Mouse (Mus musculus): ENCODE data around the gene Emid1. TPM values are rescaled to one million over a fixed set of nuclear protein-coding genes. Genes with fewer than 3 reads are reported as not detected.

Emid1 gene
- total RNA-seq, 2 experiments from 2014 or later, result 3.6 to 5.3 TPM

DNA sequence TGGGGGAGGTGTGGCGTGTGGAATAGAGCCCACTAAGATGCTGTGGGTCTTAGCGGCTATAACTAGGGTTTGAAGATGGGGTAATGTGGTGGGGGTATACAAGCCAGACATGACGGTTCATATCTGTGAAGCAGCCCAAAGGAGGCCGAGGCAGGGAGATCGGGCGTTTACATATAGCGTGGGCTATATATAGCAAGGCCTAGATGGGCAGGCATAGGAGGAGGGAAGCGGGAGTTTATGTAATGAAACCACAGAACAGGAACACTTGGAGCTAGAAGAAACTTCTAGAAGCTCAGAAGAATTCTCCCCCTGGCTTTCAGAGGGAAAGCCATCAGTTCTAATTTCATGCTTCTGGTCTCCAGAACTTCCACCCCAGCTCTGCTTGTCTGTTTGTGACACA lies 11.4 kb upstream of the Emid1 start:
- DNase-seq (ENCODE audit: low spot score in 2 of 2), result no peak

DNA sequence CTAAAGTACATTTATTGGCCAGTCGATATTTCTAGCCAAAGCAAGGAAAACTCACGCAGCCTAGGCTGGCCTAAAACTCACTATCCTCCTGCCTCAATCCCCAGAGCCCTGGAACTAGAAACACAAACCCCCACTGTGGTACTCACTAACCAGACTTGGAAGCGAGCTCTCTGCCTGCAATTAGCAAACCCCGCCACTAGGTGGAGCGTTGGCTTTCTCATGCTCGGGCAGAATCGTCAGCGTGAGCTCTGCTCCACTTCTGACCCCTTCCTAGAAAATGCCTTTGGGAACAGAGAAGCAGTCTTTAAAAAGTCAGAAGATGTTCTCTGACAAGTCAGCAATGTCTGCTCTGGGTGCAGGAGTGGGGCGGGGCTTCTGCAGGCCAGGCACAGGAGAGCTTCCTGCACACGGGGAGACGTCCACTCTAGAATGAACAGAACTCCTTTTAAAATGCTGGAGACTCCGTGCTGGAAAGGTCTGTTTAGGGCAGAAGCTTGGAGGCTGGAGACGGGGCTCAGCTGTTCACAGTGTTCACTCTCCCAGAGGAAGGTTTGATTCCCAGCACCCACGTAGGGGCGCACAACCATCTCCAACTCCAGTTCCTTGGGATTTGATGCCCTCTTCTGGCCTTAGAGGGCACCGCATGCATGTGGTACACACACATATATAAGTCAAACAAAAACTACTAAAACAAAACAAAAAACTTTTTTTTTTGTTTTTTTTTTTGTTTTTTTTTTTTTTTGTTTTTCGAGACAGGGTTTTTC lies 8.8 kb upstream of the Emid1 start:
- peak; percentile 26 to 50 for DNase-seq (ENCODE audit: low spot score in 2 of 2)

DNA sequence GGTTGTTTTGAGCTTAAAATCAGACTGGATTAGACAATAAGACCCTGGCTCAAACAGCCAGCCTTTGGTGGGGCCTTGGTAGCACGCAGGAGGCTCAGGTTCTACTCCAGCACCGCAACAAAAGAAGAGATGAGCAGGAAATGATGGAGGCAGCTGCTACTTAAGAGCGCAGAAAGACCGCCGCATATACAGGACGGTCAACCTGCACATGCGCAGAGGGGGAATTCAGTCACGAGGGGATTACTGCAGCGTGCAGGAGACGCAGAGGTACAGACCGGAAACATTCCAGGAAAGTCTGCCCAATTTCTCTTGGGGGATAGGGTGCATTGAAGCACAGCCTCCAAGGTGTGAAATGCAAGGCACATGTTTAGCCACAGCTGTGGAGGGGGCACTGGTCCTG lies 6.0 kb upstream of the Emid1 start:
- DNase-seq (ENCODE audit: low spot score in 2 of 2), result no peak

DNA sequence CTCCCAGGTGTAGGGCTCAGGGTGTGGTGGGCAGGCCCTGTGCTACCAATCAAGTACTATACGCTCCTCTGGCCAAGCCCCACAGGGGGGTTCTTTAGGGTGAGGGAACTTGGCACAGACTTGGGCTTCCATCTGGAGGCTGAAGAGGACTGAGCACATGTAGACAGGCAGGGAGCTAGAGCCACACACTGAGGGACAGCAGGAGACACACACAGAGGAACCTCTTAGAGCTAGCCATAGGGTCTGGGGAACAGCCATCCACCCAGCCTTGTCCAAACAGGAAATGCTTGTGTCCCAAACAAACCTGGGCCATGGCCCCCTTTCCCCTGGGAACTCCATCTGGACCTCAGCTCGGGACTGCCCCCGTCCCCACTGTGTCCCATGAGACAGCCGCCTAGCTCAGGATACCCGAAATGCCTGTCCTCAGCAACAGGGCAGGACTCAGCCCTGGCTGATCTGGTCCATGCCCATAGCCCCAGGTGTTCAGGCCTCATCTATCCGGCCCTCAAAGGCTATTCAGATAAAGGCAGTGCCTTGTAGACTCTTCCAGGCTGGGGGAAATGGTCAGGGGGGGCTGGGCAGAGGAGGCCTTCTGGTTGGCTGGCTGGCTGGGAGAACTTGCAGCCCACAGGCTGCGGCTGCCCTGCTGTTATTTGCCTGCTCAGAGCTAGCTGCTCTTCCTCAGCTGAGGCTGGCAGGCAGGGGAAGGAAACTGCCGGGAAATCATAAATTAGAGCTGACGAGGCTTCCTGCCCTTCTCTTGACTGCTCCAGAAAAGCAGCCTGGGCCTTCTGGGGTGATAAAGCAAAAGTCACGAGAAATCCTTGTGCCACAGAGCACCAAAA lies 3.1 kb upstream of the Emid1 start:
- no peak for DNase-seq (ENCODE audit: low spot score in 2 of 2)

DNA sequence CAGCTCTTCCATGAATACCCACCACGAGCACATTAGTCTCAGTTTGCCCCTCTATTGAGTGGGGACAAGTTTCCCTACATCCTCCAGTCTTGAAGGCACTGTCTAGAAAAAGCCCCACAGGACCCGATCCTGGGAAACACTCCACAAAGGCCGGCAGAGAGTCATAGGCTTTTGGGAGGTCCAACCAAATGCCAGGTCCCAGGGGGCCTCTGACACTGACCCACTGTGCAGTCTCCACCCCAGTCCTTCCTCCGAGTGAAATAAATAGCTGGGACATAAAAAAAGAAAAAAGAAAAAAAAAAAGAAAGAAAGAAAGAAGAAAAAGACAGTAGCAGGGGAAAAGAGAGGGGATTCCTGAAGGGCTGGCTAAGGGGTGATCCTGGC lies 818 bp downstream of the Emid1 start:
- DNase-seq (ENCODE audit: low spot score in 2 of 2), result no peak

DNA sequence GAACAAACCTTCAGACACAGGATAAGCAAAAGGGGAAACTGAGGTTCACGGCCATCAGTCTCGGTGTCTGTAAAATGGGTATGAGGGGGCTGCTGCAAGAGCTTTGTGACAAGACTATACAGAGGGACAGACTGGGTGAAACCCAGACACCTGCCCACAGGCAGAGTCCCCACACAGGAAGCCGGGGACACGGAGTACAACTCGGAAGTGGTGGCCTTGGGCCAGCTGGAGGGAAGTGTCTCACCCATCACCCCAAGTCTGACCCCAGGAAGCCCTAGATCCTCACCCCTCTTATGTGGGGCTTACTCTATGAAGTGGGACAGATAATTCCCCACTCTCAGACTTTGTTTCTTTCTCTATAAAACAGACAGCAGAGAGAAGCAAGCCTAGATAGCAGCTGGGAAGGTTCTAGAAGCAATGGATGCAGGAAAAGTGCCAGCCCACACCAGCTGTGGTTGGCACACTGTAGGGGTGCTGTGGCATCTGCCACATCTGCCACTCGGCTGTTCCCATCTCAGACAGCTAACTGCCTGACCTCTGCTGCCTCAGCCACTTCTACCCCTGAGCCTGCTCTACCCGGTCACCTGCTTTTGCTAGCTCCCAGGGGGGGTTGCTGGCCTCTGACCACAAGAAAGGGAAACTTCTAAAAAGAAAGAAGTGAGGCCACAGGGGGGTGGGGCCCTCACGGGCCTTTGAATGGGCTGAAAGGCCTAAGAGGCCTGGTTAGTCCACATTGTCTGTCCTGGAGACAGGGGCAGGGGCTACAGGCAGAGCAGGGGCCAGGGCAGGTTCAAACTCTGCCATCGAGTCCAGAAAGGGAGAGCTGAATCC lies 1.4 kb downstream of the Emid1 start:
- no peak for DNase-seq (ENCODE audit: low spot score in 2 of 2)

DNA sequence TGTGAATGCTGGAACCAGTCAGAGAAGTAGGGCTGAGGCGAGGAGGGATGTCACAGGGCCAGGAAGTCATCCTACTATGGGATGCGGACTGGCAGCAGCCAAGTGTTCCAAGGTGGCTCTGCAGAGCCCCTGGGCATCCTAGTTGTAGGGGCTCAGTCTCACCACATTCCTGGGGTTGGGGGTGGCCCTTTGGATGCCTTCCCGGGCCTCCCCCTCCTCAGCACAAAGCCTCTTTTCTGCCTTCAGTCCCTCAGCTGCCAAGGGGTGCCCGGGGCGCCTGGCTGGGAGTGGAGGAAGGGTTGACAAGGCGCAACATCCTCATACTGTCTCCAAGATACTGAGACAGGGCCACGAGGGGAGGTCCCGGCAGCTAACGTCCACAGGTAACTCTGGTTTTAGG lies 2.1 kb downstream of the Emid1 start:
- no peak for DNase-seq (ENCODE audit: low spot score in 2 of 2)

DNA sequence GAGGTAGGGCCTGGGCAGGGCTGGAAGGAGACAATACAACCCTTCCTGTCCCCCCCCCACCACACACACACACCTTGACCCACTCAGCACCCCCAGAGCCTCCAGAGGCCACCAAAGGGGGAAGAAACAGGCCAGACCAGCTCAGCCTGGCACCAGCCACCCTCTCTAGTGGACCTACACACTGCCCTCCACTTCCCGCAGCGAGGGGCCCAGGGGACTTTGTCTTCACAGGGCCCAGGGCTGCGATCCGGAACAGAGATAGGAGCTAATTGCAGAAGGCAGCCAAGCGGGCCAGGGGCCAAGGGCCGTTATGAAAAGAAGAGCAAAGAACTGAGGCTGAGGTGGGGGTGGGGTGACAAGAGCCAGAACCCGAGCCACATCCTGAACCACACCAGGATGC lies 2.8 kb downstream of the Emid1 start:
- DNase-seq (ENCODE audit: low spot score in 2 of 2), result no peak

DNA sequence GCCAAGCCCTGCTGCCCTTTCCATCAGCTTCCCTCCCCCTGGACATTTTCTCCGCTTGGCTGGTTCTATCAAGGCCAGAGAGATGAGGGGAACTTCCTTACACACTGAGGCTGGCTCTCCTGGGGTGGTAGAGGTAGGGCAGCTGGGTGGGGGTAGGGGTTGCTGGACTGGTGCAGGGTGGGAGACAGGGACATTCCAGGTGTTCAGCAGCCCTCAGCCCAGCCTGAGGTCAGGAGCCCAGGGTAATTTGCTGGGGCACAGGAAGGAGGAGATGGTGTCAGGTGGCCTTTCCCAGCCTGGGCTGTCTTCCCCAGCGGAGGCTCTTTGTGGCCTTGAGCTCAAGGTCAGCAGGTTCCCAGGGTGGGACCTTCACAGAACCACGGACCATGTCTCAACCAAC lies 6.5 kb downstream of the Emid1 start:
- DNase-seq (ENCODE audit: low spot score in 2 of 2), result no peak

DNA sequence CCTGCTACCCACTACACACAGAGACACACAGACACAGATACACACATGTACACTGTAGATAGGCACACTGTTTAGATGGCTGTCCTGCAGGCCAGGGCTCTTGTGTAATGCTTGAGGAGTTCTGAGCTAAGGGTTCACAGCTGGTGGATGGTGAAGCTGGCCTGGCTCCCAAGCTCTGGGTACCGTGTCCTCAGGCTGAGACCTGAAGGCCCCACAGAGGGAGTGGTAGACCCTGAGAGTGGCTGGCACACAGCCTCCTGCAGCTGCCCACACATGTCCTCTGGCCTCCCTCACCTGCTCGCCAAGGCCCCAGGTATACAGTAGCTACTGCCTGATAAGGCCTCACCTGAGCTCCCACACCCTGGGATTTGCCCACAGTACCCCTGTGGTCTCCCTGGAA lies 10.1 kb downstream of the Emid1 start:
- DNase-seq (ENCODE audit: low spot score in 2 of 2), result no peak

DNA sequence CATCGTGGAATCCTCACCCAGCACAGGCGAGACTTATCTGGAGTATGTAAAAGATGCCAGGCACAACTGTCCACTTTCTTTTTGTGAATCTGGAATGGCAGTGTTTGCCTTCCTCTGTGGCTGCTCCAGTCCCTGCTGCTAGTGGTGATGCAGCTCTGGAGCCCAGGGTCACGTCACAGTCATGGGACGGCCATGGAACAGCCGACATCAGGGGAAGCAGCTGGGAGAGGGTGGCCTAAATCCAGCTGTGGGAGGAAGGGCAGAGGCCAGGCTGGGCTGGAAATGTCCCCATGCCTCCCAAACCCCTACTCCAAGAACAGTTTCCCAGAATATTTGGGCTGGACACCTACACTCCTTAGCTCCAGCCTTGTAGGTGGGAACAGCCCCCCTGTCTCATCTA lies 10.8 kb downstream of the Emid1 start:
- DNase-seq (ENCODE audit: low spot score in 2 of 2), result no peak

DNA sequence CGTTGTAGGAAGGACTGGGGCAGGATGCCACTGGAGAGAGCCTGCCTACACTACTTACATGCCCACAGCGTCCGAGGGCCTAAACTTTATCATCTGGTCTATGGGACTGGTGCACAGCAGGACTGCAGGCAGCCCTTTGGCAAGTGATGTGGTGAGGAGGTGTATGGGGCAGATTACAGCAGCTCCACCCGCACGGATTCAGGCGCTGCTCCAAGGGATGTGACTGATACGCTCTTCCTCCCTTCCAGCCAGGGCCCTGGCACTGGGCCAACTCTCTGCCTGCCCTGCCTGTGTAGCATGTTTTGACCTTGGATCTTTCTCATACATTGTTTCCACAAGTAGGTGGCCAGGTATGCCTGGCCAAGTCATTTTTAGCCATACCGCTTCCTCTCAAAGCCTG lies 11.4 kb downstream of the Emid1 start:
- peak; percentile 35 to 53 for DNase-seq (ENCODE audit: low spot score in 2 of 2)

DNA sequence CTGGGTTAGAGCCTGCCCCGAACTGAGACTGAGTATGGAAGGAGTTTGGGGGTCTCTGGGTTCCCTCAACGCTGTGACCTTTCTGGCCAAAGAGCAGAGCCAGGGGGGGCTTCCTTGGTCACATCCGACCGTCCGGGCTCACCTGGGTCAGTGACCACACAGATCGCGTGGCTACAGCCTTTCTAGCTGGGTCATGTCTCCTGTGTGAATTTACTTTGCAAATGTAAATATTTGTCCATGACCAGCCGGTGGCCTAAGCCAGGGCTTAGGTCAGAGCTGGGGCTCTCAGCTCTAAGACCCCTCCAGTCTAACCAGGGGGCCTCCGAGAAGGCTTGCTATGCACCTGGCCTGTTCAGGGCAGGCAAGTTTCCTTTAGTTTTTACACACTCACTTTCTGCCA lies 12.7 kb downstream of the Emid1 start:
- DNase-seq (ENCODE audit: low spot score in 2 of 2), result no peak

DNA sequence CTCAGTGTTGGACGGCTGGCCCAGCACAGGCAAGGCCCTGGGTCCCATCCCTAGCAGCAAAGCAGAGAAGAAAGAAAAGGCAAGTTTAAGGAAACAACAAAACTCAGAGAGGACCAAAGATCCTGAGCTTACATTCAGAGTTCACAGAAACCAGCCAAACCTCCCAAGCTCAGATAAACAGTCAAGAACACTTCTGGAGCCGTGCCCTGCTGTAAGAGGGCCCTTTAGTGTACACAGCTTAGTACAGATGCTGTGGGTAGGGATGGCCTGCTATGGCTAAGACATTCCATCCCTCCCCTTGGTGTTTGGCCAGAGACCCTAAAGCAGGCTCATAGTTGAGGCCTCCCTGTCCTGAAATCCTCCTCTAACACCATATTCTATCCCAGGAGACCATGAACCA lies 13.4 kb downstream of the Emid1 start:
- no peak for DNase-seq (ENCODE audit: low spot score in 2 of 2)

DNA sequence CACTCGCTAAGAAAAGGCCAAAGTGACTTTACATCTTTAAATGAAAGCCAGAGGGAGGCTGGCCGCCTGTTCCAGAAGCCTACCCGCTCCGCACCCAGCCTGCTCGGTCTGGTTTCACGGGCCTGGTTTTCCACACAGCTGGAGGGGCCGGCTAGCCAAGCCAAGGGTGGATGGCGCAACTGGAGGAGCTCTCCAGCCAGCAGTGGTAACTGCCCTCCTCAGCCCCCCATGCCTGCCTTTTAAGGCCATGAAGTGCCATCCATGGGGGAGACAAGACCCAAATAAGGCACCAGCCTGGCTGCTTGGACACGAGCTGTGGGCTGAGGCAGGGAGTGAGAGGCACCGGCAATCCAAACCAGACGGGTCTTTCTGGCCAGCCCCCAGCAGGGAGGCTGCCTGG lies 16.1 kb downstream of the Emid1 start:
- DNase-seq (ENCODE audit: low spot score in 2 of 2), result no peak

DNA sequence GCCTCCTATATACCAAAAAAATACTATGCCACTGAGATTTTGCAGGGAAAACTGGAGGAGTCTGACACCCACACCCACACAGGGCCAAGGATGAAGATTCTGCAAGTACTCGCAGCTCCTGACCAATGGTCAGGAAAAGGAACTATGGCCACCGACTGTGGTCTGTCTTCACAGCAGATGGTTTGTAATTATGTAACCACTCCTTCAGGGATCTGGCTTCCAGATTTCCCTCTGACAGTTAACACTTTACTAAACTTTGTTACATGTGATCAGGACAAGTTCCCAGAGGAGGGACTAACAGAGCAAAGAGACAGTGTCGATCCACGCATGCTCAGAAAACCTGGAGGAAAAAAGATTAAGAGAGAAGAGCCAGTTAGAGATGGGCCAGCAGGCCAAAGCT lies 19.3 kb downstream of the Emid1 start:
- DNase-seq (ENCODE audit: low spot score in 2 of 2), result no peak

DNA sequence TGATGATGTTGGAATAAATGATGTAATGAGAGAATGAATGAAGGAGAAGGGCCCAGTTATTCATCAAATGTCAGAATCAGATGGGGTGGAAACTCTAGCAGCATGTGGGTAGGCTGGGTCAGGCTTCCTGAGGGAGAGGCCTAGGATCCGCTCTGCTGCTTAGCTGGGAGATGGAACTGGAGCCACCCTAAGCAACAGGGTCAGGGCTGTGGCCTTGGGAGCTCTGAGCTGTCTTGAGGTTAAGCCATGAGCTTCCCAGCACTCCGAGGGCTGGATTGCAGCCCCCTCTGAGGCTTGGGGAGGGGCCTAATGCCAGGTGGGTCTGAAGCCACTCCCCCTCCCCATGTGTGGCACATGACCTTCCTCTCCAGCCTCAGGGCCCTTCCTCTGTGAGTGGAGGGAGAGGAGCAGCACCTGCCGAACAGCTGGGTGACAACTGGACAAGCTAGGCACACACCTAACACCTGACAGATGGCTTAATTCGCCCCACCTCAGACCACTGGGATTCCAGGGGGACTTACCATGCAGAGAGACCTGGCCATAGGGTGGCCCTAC lies 21.9 kb downstream of the Emid1 start:
- no peak for DNase-seq (ENCODE audit: low spot score in 2 of 2)

DNA sequence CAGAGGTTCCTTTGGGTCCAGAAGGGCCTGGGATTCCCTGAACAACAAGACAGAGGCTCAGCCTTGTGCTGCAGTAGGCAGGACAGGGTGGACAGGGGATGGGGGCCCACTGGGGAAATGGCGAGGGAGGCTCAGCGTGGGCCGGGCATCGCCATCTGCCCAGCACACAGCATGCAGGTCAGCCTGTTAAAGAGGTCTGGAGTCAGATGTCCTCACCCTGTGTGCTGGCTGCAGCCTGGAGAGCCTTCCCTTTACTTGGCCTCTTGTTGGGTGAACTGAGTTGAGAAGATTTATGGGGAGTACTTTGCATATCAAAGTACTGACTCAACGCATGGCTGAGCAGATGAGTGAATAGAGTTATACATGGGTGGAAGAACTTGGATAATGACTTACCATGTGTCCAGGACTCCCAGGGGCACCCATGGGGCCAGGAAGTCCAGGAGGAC lies 23.0 kb downstream of the Emid1 start:
- DNase-seq (ENCODE audit: low spot score in 2 of 2), result no peak

DNA sequence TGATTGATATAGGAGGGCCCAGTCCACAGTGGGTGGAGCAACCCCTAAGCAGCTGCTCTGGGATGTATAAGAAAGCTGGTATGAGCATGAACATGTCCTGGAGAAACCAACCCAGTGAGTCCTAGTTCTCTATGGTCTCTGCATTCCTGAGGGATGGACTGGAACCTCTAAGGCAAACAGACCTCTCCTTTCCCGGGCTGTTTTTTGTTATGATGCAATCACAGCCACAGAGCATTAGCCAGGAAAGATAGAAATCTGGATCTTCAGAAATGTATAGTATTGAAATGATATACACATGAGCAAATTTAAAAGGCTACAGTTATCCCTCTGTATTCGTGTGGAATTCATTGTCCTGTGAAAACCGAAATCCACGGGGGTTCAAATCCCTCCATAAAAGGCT lies 26.3 kb downstream of the Emid1 start:
- DNase-seq (ENCODE audit: low spot score in 2 of 2), result no peak

DNA sequence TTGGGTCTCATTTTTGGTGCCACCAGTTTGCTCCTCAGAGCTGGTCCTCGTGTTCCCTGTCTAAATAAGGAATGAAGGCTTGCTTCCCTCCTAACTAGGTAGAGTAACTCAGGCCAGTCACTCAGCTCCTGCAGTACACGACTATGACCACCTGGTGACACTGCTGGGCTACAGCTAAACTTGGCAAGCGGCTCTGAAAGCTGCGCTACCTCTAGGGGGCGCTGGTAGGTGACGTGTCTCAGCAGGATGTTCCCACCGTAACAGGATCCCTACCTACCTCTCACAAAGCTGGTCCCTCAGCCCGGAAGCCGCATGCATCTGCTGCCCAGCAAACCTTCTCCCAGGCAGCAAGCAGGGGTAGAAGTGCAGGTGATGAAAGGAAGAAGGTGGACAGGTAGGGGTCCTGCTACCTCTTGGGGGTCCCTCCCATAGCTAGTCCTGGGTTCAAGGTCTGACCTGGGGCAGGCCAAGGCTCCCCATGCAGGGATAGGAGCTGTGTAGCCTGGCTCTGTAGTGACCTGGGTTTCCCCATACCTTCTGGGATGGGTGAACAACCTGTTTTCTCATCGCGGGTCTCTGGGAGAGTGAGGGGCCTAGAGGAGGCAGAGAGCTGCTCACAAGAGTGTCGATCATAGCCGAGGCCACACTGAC lies 37.0 kb downstream of the Emid1 start:
- DNase-seq (ENCODE audit: low spot score in 2 of 2), result peak; percentile 89 to 93

DNA sequence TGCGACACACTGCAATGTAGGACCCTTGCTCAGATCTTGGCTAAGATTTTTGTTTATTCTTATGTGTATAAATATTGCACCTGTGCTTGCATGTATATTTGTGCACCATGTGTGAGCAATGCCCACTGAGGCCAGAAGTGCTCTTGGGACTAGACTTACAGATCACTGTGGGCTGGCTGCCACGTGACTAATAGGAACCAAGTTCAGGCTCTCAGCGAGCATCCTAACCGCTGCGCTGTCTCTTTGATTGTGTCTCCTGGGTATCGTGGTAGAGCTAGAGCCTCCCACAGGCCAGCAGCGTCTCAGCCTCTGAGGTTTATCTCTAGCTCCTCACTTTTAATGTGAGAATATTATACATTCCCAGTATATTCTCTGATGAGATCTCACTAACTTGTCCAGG lies 38.4 kb downstream of the Emid1 start:
- DNase-seq (ENCODE audit: low spot score in 2 of 2), result no peak

All from left cerebral cortex, adult 18-20 months (tissue).